Mouse (Mus musculus): Measurements from ENCODE around the gene Gm49403.
"Not testable (repeated sequence)": the region's sequence is repeated elsewhere in the genome, so short reads cannot be mapped to it uniquely, and the experiment has no call there.

Gene Gm49403

DNA sequence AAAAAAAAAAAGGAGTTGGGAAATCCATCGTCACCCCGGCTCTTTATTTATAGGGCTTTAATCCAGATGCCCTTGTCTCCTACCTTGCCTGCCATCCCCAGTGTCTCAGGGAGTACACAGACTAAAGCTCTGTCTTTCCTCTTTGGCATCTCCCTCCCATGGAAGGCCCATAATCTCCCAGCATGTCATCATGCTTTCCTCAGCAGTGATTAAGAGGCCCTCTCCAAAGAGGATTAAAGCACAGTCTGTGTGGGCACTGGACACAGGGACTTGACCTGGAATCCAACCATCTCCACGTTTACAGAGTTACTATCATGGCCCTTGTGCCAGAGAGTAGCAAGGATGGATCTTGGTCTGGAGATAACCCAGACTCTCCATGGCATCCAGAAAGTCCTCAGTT is at the start of gene Gm49403, which contains the start of gene Lbhd1:
TSS of gene Gm49403 (plus strand) at position 315 of the 400 bp plus-strand sequence.
TSS of gene Lbhd1 (plus strand) at position 117 of the 400 bp plus-strand sequence.
- DNase-seq (ENCODE audit: low read depth, low spot score): no peak

DNA sequence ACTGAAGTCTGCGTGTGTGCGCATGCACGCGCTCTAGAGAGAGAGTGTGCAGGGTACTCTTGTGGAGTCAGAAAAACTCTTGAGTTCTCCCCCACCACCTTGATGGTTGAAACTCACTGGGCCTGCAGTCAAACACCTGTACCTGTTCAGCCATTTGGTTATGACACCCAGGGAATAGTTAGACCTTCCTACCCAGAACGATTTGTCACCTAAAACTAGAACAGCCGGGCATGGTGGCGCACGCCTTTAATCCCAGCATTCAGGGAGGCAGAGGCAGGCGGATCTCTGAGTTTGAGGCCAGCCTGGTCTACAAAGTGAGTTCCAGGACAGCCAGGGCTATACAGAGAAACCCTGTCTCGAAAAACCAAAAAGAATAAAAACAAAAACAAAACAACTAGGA is 47.4 kb upstream of the Gm49403 start:
- not testable (repeated sequence) for DNase-seq (ENCODE audit: low read depth, low spot score)

DNA sequence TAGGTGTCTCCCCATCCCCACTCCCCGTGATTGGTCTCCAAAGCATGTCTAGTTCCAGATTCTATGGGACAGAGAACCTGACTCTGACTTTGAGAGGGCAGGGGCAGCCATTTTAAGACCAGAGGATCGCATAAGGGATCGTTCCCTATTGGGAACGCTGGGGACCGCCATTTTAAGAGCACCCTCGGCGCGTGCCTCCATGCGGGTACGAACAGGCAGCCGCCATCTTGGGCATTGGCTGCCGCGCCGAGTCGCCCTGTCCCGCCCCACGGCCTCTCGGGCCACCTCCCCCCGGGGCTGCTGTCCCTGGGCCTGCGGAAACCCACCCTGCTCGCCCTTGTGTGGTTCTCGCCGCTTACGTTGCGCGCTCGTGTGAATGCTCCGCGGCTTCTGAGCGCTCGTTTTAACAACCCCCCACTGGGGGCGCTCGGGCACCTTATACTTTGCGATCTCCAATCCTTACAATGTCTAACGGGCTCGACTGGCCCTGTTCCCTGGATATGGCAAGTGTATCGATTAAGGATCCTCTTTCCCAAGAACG is 46.4 kb upstream of the Gm49403 start, which contains the start of gene Bscl2:
TSS of gene Bscl2 (plus strand) at position 217 of the 541 bp plus-strand sequence.
- peak; percentile 89 for DNase-seq (ENCODE audit: low read depth, low spot score)

DNA sequence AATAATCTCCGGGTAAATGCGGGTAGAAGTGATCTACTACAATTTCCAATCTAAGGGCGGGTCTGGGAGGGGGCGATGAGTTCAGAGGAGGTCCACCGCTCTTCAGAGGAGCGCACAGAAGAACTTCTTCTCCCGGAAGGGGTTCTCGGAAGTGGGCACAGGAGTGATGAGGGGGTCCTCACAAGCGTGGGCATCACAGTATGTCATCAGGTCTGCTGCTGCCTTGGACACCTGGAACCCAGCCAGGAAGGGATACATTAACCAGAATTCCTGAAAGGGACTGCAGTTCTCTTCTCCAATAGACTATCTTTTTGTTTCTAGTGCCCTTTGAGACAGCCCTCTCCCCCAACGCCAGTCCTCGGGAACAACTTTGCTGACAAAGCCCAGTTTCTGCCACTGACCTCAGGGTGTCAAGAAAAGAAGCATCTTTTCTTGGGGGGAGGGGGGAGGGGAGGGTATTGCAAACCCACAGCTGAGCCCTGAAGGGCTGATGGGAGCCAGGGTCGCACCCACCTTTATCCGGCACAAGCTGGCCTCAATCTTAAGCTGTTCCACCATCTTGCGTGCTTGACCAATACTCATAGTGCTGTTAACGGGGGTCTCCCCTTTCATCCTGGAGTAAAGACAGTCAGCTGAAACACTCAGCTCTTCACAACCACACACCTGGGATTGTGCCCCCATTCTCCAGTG is 45.5 kb upstream of the Gm49403 start:
- DNase-seq (ENCODE audit: low read depth, low spot score): no peak

DNA sequence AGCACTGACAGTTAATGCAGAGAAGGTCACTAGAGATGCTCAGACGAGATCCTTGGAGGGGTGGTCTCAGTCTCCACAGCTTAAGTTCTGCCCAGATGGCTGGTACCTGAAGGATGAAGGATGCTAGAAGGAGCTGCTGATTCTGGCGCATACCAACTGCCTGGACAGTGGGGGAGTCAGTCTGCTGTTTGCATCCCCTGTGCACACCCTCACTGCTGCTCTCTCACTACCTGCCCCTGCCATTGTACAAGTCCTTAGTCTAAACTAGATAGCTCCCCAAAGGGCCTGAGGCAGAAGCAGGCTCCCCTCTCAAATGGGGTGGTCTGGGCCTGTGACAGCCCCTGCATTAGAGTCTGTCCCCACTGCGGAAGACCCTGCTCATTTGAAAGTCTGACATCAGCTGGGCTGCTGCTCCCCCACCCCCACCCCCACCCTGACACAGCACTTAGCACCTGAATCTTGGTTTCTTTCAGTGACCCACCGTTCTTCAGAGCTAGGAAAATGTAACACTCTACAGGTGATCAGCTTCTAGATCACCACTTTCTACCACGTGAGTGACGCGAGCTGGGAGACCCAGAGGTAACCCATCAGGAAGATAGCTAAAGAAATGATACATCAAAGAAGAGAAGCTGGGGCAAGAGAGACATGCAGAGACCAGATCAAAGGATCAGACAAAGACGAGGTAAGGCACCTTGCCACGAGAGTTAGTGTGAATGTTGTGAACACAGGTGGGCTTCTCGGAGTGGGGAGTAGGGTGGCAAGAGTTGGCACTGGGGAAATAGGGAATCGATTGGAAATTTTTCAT is 44.4 kb upstream of the Gm49403 start, which contains the start of gene Gng3:
TSS of gene Gng3 (minus strand) at position 92 of the 805 bp plus-strand sequence.
- DNase-seq (ENCODE audit: low read depth, low spot score): peak; percentile 92

DNA sequence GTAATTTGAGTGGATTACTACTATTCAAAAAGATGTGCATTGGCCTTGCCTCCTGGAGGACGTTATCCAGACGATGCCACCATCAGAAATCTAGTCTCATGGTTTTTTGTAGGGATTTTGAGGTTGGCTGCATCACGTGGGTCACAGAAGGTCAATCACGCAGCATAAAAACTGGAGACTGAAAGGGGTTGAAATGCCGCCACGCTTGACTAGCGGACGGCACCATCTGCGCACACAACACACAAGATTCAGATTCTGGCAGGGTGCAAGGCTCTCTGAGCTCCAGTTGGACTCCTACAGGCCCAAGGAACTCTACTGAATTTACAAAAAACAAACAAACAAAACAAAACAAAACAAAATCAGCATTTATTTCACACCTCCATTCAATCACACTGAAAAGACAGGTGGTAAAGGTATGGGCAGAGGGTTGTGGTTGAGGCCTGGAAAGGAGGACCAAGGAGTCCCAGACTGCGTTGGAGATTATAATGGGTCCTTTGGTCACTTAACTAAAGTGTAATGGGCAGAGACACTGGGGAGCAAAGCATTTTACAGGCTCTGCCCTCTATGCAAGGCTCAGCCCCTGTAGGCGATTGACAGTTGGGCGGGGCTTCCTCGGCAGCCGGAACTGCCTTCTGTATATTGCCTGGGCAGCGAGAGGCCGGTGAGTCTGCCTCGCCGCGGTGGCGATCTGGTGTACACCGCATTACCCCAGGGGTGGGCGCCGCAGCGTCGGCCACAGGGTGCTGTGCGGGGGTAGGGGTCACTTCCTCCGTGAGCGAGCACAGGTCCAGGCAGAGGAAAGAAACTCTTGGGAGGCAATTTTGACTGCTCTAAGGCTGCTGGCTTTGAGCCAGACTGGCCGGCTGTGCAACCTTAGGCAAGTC is 43.6 kb upstream of the Gm49403 start:
- DNase-seq (ENCODE audit: low read depth, low spot score): no peak

DNA sequence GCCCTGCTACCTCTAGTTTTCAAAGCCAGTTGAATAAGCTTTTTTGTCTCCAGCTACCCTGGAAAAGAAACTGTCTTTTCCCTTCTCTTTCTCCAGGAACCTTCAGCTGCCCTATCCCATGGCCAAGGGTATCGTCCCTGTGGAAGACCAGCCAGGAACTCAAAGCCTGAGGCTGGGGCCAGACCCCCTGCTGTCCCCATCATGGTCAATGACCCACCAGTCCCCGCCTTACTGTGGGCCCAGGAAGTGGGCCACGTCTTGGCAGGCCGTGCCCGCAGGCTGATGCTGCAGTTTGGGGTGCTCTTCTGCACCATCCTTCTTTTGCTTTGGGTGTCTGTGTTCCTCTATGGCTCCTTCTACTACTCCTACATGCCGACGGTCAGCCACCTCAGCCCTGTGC is 42.7 kb upstream of the Gm49403 start:
- no peak for DNase-seq (ENCODE audit: low read depth, low spot score)

DNA sequence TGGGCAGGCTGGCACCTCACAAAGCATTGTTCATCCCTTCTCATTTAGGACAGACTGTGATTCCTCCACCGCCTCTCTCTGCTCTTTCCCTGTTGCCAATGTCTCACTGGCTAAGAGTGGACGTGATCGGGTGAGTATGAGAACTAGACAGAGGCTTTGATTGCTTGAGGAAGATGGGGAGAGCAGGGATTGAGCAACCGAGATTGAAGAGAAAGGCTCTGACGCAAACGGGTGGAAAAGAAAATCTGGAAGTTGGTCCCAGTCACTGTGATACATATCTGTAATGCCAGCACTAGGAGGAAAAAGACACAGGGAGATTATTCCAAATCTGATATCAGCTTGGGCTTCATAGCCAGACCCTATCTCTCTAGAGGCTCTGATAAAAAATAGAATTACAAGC is 40.8 kb upstream of the Gm49403 start:
- DNase-seq (ENCODE audit: low read depth, low spot score): no peak

DNA sequence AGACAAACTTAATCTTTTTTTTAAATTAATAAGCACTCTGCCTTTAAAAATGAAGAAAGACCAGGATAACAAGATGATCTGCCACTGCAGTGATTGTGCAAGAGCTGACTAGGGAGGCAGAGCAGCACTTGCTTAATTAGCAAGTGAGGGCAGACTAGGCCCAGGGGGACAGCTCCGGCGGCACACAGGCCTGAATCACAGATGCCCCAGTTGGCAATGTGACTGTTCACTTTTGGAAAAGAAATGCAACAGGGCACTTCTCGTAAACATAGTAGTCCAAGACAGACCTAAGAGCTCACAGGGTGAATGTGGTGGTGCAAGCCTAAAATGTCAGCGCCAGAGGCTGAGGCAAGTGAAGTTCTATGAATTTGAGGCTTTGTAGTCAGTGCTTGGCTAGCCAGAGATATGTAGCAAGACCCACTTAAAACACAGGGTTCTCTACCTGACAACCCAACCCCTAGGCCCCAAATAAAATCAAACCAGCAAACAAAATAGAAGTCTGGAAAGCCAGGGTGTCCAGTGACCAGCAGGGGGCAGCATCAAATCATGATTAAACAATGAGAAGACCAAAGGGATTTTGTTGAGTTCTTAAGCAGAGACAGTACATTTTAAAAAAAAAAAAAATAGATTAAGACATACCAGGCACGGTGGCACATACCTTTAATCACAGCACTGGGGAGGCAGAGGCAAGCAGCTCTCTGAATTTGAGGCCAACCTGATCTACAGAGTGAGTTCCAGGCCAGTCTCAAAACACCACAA is 39.2 kb upstream of the Gm49403 start:
- DNase-seq (ENCODE audit: low read depth, low spot score): peak; percentile 80

DNA sequence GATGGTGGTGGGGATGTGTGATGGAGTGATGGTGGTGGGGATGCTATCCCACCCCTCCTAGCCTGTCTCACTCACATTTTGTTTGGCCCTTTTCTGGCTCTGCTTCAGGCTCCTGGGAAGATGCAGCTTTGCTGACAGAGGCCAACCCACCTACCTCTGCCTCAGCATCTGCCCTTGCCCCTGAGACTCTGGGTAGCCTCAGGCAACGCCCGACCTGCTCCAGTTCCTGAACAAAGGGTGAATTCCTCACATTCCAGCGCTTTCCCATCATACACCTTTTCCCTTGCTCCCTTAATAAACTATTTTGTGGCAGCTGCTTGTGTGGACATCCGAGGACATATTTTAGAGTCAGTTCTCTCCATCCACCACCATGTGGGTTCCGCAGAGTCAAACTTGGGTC is 35.4 kb upstream of the Gm49403 start:
- peak; percentile 59 for DNase-seq (ENCODE audit: low read depth, low spot score)

DNA sequence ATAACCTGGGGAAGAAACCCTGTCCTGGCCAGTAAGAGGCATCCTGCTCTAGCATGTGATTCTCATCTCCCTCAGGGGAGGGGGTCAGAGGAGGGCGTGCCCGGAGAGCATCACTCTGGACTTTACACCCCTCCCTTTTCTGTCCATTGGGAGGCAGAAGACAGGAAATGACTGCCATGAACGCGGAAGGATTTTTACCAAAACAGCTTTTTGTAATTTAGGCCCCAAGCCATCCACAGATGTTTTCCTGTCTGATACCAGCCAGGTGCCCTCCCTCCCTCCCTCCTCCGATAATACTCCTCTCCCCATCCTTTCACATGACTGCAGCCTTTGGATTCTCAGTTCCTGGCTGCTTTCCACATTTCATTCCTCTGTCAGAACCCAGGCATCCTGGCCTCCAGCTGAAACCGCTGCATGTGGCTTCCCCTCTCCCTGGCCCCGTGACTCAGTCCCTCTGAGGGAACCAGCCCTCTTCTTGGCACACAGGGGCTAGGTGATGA is 33.3 kb upstream of the Gm49403 start, which contains the start of gene Lrrn4cl:
TSS of gene Lrrn4cl (plus strand) at position 367 of the 500 bp plus-strand sequence.
- DNase-seq (ENCODE audit: low read depth, low spot score): peak; percentile 74

DNA sequence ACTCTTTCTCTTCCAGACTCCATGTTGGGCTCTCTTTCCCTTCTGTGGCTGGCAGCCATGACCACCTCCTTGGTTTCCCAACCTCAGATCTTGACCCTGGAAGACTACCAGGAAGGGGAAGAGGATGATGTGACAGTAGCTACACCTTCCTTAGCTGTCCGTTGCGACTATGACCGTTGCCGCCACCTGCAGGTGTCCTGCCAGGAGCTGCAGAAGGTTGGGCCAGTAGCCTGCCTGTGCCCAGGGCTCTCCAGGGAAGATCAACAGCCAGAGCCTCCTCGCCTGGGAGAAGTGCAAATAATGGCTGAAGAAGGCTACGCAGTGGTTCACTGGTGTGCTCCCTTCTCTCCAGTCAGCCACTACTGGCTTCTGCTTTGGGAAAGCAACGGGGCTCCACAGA is 32.1 kb upstream of the Gm49403 start:
- DNase-seq (ENCODE audit: low read depth, low spot score): no peak

DNA sequence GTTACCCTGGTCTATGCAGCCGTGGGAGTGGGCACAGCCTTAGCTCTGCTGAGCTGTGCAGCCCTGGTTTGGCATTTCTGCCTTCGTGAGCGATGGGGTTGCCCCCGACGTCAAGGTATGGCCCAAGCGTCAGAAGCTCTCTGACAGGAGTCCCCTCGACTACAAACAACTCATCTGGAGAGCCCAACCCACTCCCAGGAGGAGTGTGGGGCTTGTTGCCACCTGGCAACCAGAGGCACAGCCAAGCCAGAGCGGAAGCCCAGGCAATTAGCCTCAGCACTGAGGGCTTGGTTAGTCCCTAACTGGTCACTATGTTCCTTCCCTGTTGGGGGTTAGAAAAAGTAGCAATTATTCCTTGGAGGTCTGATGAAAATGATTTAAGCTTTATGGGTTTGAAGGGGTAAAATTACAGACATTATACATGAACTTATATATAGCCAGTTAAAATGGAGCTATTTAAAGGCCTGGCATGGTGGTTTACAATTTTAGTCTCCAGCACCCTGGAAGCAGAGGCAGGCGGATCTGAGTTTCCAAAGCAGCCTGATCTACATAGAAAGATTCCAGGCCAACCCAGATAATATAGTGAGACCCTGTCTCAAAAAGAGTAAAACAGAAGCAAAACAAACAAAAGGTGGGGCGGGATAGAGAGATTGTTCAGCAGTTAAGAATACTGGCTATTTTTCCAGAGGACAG is 31.3 kb upstream of the Gm49403 start:
- no peak for DNase-seq (ENCODE audit: low read depth, low spot score)

DNA sequence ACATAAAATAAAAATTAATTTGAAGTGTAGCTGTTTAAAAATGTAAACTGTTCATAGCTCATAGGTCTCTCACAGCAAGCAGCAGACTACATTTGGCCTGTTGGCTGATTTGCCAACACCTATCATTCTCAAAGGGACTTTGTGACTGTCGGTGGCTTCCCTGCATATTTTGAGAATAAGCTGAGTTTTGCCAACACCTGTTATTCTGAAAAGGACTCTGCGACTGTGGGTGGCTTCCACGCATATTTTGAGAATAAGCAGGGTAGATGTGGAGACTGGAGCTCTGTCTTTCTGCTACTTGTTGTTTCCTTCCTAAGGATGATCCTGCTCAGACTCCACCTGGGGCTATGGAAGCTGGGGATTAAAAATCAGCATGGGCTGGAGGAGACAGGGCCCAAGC is 30.6 kb upstream of the Gm49403 start:
- DNase-seq (ENCODE audit: low read depth, low spot score): no peak

DNA sequence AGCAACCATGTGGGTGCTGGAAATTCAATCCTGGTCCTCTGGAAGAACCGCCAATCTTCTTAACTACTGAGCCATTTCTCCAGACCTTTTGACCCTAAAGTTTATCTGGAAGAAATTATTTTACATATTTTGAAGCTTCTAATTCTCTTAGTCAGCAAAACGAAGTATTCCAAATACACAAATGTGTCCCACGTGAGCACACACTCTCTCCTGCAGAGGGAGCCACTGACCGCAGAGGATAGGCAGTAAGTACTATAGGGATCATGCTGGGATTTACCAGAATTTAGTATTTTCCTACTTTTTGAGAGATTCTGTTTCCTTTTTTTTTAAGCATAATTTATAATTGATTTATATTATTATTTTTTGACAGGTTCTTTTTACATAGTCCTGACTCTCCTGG is 26.0 kb upstream of the Gm49403 start:
- DNase-seq (ENCODE audit: low read depth, low spot score): peak; percentile 75

DNA sequence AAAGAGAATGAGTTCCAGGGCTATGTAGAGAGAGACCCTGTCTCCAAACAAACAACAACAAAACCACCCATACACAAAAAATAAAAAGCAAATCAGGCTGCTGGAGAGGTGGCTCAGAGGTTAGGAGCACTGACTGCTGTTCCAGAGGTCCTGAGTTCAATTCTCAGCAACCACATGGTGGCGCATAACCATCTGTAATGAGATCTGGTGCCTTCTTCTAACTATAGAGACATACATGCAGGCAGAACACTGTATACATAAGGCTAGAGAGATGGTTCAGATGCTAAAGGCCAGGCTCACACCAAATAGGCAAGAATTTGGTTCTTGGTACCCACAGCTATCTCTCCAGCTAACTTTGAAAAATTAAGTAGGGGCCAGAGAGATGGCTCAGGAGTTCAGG is 24.7 kb upstream of the Gm49403 start:
- DNase-seq (ENCODE audit: low read depth, low spot score): peak; percentile 48

DNA sequence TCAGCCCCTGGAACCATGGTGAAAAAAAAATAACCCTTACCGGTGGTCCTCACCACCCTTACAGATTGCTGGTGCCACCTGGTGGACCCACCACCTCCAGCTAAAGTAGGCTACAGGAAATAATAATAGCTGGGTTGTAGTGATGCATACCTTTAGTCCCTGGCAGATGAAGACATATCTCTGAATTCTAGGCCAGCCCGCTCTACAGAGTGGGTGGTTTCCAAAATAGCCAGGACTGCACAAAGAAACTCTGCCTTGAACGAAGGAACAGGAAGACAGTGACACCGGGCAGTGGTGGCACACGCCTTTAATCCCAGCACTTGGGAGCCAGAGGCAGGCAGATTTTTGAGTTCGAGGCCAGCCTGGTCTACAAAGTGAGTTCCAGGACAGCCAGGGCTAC is 19.5 kb upstream of the Gm49403 start:
- DNase-seq (ENCODE audit: low read depth, low spot score): no peak

DNA sequence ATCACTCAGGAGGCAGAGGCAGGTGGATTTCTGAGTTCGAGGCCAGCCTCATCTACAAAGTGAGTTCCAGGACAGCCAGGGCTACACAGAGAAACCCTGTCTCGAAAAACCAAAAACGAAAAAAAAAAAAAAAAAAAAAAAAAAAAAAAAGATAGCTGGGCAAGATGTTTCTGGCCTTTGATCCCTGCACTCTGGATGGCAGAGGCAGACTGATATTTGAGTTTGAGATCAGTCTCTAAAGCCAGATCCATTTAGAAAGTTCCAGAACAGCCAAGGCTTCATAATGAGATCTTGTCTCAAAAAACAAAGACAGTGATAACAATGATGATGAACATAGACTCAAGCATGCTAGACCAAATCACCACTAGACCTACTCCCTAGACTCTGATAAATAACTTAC is 13.3 kb upstream of the Gm49403 start:
- not testable (repeated sequence) for DNase-seq (ENCODE audit: low read depth, low spot score)

DNA sequence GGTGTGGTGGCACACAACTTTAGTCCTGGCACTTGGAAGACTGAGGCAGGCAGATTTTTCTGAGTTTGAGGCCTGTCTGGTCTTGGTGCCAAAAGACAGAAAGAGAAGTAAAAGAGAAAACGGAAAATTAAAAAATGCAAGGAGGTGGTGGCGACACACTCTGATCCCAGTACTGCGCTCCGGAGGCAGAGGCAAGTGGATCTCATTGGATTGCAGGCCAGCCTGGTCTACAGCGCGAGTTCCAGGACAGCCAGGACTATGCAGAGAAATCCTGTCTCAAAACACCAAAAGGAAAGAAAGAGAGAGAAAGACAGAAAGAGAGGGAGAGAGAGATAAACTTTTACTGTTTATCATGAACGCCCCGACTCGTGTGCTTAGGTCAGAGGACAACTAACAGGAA is 12.9 kb upstream of the Gm49403 start:
- DNase-seq (ENCODE audit: low read depth, low spot score): no peak
